Mouse (Mus musculus) hindbrain, embryonic 12.5 days (tissue): ENCODE measurements around the gene Layn. TPM values are rescaled to one million over a fixed set of nuclear protein-coding genes. Genes with fewer than 3 reads are reported as not detected.

ENCODE experiments used
- ATAC-seq: fragments of 200-750 bp; cut with Nextera tagmentation; 2 replicates; pipeline ENCODE4 v1.8.0; 2017; ENCODE audit warnings: moderate TSS enrichment; ENCODE audit not compliant: low FRiP score
- H3K27ac ChIP-seq: fragments of 300-500 bp; sonication (generic); 2 replicates; pipeline ENCODE4 v1.5.1; 2016; ENCODE audit warnings: mild to moderate bottlenecking
- H3K27me3 ChIP-seq: fragments of 300-500 bp; sonication (generic); 2 replicates; pipeline ENCODE4 v1.6.1; 2016; ENCODE audit warnings: mild to moderate bottlenecking
- H3K36me3 ChIP-seq: fragments of 300-500 bp; sonication (generic); 2 replicates; pipeline ENCODE4 v1.6.1; 2016; ENCODE audit warnings: mild to moderate bottlenecking
- H3K4me1 ChIP-seq: fragments of 300-500 bp; sonication (generic); 2 replicates; pipeline ENCODE4 v1.6.1; 2016
- H3K4me2 ChIP-seq: fragments of 300-500 bp; sonication (generic); replicated peaks from 2 replicates; pipeline ENCODE4 v1.6.1; 2016; ENCODE audit warnings: mild to moderate bottlenecking
- H3K4me3 ChIP-seq: fragments of 300-500 bp; sonication (generic); 2 replicates; pipeline ENCODE4 v1.5.1; 2016; ENCODE audit warnings: mild to moderate bottlenecking
- H3K9ac ChIP-seq: fragments of 300-500 bp; sonication (generic); 2 replicates; pipeline ENCODE4 v1.6.1; 2016; ENCODE audit warnings: mild to moderate bottlenecking, moderate library complexity
- H3K9me3 ChIP-seq: fragments of 300-500 bp; sonication (generic); replicated peaks from 2 replicates; pipeline ENCODE4 v1.6.1; 2016; ENCODE audit warnings: mild to moderate bottlenecking
- WGBS: fragments of 180-500 bp; shearing (Covaris S2); methylation state at CpG from one replicate; pipeline ENCODE4 v1.1.7; 2016; 5-methylcytosine and 5-hydroxymethylcytosine counted together
- polyA plus RNA-seq: library from polyadenylated mRNA; unstranded; fragments of >200 nt; fragmentation: Nextera tagmentation; extraction: Ambion mirVana; gene quantifications from 2 replicates; pipeline ENCODE4 v1.2.1, GENCODE M21; 2016

Layn gene
- polyA plus RNA-seq, 1 experiment from 2014 or later, result 0.84 TPM

DNA sequence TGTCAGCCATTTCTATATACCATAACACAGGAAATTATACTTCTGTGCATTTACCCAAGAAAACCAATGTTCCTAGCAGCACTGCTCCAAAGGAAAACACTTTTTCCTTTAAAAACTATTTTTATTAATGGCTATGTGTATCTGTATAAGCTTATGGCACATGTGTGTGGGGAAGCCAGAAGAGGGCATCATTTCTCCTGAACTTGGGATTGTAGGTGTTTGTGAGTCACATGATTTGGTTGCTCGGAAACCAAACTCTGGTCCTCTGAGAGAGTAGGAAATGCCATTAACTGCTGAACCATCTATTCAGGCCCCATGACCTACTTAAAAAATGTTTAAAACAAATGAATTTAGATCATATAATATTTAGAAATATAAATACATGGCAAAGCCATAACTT, 49.9 kb downstream of the Layn start:
- no peak overlapping the region for H3K4me3 ChIP-seq
- H3K9ac ChIP-seq, result no peak overlapping the region
- WGBS, result 76% methylated on average over 1 of the region's 1 CpGs
- no peak for ATAC-seq
- H3K27ac ChIP-seq, result no peak overlapping the region
- H3K4me1 ChIP-seq, result no peaks in the 10 kb centered on the region
- H3K36me3 ChIP-seq, result no peaks in the 10 kb centered on the region
- no peaks in the 10 kb centered on the region for H3K27me3 ChIP-seq
- no peak overlapping the region for H3K4me2 ChIP-seq
- H3K9me3 ChIP-seq, result no peaks in the 10 kb centered on the region

DNA sequence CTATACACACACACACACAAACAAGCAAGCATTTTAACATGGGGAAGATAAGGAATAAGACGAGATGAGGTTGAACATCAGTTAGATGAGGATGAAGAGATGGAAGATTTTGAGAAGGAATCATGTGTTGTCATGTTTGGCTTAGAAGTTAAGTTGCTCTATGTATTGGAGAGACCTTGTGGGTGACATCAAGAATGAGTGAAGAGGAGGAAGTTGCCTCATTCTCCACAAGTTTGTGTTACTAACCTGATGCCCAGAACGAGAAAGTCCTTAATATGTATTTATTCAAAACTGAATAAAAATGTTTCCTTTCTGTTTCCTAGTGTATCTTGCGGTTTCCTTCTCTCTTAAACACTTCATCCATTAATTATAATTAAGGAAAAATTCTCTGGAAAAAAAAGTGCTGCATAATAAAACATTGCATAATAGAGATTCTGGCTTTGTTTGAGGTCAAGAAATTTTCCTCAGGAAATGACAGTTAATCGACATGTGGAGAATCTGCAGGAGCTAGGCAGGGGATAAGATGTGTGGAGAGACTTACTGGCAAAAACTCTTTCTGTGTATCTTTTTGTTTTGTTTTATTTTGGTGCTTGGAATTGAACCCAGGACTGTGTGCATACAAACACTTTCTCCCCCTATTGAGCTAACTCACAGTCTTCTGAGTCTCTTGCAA, 55.6 kb downstream of the Layn start:
- H3K36me3 ChIP-seq, result no peaks in the 10 kb centered on the region
- H3K27me3 ChIP-seq, result no peaks in the 10 kb centered on the region
- H3K9ac ChIP-seq, result no peak overlapping the region
- no peak for ATAC-seq
- no peak overlapping the region for H3K27ac ChIP-seq
- H3K4me3 ChIP-seq, result no peak overlapping the region
- no peaks in the 10 kb centered on the region for H3K9me3 ChIP-seq
- no peak overlapping the region for H3K4me2 ChIP-seq
- H3K4me1 ChIP-seq, result no peaks in the 10 kb centered on the region
- 89% methylated on average over 4 of the region's 4 CpGs for WGBS

DNA sequence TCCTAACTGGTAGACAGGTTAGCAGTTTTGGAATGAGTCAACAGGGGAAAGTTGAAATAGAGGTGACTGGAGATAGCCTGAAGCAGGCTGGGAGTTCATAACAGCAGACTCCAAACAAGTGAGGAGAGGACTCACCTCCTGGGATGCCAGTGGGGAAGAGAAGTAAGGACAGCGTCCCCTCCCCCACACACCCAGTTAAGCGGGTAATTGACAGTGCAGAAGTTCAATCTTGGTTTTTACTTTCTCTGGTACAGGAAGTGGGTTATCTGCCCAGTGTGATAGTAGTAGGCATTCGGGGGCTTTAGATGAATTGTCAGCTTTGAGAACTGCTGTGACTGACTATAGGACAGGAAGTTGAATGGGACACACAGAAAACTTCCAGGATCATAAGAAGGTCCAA, 56.5 kb downstream of the Layn start:
- no peak overlapping the region for H3K4me3 ChIP-seq
- H3K9ac ChIP-seq, result no peak overlapping the region
- H3K27me3 ChIP-seq, result no peaks in the 10 kb centered on the region
- no peak overlapping the region for H3K27ac ChIP-seq
- no peak for ATAC-seq
- no peaks in the 10 kb centered on the region for H3K4me1 ChIP-seq
- no peak overlapping the region for H3K4me2 ChIP-seq
- H3K36me3 ChIP-seq, result no peaks in the 10 kb centered on the region
- 74% methylated on average over 3 of the region's 3 CpGs for WGBS
- no peaks in the 10 kb centered on the region for H3K9me3 ChIP-seq

DNA sequence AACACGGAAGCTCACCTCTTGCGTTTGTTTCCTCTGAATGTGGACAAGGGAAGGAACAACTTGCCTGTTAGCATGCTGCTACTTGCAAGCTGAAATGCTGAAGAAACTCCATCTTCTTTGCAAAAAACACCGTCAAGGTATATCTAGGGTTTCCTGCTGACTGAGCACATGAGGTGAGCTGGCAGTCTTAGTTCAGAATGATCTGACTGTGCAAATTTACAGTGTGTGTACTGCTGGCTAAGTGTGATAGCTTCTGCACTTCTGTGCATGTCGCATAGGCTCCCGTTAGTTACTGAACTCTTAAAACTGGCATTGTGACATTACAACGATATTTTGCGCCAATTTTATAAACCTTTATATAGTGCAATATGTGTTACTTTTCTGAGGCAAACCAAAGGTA, 57.2 kb downstream of the Layn start:
- WGBS, result 77% methylated on average over 7 of the region's 7 CpGs
- H3K4me1 ChIP-seq, result no peaks in the 10 kb centered on the region

DNA sequence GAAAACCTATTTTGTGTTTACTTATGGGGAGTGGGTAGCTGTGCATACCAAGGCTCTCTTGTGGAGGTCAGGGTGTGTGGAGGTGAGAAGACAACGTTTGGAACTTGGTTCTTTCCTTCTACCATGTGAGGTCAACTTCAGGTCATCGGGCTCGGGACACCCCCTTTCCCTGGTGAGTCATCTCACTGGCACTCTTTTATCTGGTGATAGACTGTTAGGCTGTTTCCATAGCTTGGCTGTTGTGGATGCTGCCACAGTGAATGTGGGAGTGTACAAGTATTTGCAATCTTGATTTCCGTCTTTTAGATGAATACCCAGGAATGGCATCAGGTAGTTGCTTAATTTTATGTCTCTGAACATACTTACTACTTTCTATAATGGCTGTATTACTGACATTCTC, 61.2 kb downstream of the Layn start:
- H3K9me3 ChIP-seq, result no peaks in the 10 kb centered on the region
- H3K27me3 ChIP-seq, result no peaks in the 10 kb centered on the region
- WGBS, result 63% methylated on average over 4 of the region's 4 CpGs
- no peak overlapping the region for H3K4me3 ChIP-seq
- no peak for ATAC-seq
- no peak overlapping the region for H3K4me2 ChIP-seq
- no peaks in the 10 kb centered on the region for H3K36me3 ChIP-seq
- no peaks in the 10 kb centered on the region for H3K4me1 ChIP-seq
- H3K9ac ChIP-seq, result no peak overlapping the region
- H3K27ac ChIP-seq, result no peak overlapping the region

More for the DNA sequence above, 57.2 kb downstream of the Layn start:
- Histone ChIP-seq H3K9ac (no peak overlapping the region), H3K9me3 (no peaks in the 10 kb centered on the region), H3K36me3 (no peaks in the 10 kb centered on the region), H3K27me3 (no peaks in the 10 kb centered on the region), H3K4me2 (no peak overlapping the region), H3K4me3 (no peak overlapping the region), H3K27ac (no peak overlapping the region)
- ATAC-seq, result no peak

DNA sequence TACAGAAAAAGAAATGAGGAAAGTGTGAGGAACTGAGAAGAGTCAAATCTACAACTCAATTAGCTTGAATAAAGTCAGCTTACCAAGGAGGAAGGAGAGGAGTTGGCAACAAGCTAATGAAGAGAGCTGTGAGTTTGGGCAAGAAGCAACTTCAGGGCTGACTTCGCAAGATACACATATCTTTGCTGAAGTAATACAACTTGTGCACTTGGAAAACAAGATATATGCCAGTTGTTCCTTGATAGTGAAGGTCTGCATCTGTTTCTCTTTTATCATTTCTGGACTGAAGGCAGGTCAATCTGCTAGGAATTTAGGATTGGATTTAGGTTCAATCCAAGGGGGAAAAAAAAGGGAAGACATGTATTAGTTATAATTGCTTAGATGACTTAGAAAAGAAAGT, 63.2 kb downstream of the Layn start:
- Histone ChIP-seq H3K4me1 (no peaks in the 10 kb centered on the region), H3K27ac (no peak overlapping the region), H3K36me3 (no peaks in the 10 kb centered on the region), H3K9ac (no peak overlapping the region), H3K4me2 (no peak overlapping the region), H3K27me3 (no peaks in the 10 kb centered on the region), H3K9me3 (no peaks in the 10 kb centered on the region), H3K4me3 (no peak overlapping the region)
- ATAC-seq, result no peak
- 85% methylated on average over 1 of the region's 1 CpGs for WGBS

DNA sequence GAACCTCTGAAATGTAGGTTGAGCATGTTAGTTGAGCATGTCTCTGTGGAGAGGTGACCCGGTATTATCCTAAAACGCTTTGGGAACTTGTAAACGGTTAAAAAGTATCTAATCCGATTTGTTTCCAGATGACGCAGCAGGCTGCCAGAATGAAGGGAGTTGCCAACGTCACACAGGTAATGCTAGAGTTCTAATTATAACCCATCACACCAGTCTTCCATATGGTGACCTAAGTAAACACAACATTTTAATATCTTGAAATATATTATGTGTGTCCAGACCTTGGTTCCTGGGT, 67.3 kb downstream of the Layn start:
- H3K27me3 ChIP-seq, result no peaks in the 10 kb centered on the region
- H3K9ac ChIP-seq, result no peak overlapping the region
- no peaks in the 10 kb centered on the region for H3K36me3 ChIP-seq
- H3K27ac ChIP-seq, result no peak overlapping the region
- no peaks in the 10 kb centered on the region for H3K9me3 ChIP-seq
- no peak; the same call in 1 of the 2 replicates for ATAC-seq
- peak overlapping the region; percentile 74 for H3K4me2 ChIP-seq
- H3K4me3 ChIP-seq, result peak overlapping the region; percentile 84
- H3K4me1 ChIP-seq, result no peaks in the 10 kb centered on the region
- WGBS, result 3% methylated on average over 6 of the region's 6 CpGs

DNA sequence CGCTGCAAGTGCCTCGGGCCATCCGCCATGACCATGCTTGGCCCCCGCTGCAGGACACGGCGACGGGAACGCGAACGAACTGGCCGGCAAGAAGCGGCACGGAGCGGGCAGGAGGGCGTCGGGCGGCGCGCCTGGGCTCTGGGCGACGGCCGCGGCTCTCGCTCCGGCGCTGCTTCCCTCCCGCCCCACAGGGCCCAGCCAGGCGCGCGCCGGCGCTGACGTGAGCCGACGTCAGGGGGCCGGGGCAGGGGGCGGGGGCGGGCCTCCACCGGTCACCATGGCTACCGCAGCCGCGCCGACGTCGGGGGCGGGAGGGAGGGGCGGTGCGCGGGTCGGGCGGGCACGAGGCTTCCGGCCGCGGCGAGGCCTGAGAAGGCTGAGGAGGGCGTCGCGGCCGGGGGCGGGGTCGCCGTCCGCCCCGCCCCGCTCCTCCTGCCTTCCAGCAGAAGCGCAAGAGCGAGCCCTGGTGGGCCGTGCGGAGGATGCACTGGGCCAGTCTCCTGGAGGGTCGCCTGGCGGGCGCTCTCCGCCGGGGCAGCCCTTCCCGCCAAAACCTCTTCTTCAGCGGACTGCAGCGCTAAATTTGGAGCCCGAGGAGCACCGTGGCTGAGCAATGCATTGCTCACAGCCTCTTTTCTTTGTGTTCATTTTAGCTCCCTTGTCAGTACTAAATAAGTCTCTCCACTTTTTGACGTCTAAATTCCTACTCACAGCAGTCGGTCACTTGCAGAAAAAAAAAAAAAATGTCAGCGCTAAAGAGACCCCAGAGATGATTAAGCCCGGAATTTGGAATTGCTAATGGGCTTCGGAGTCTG, 67.8 kb downstream of the Layn start, which contains the start of gene Sik2:
Gene Sik2, minus strand, starts transcription at position 233 of the 815 bp plus-strand sequence.
- Histone ChIP-seq H3K9ac (peak within 1 kb of the TSS; percentile 87), H3K9me3 (no peaks in the 10 kb centered on the region), H3K27me3 (no peaks in the 10 kb centered on the region), H3K4me3 (peak within 1 kb of the TSS; percentile 84), H3K36me3 (no peaks in the 10 kb centered on the region), H3K4me2 (peak within 1 kb of the TSS; percentile 74), H3K4me1 (no peaks in the 10 kb centered on the region), H3K27ac (peak within 1 kb of the TSS; percentile 84)
- under 1% methylated on average over 51 of the region's 85 CpGs for WGBS
- ATAC-seq, result peak; percentile 96

- Histone ChIP-seq H3K4me2 (peak overlapping the region; percentile 74), H3K4me3 (peak overlapping the region; percentile 84), H3K9ac (peak overlapping the region; percentile 87), H3K27ac (peak overlapping the region; percentile 84), H3K36me3 (no peaks in the 10 kb centered on the region), H3K27me3 (no peaks in the 10 kb centered on the region), H3K9me3 (no peaks in the 10 kb centered on the region), H3K4me1 (no peaks in the 10 kb centered on the region)
- ATAC-seq, result peak; percentile 51
- WGBS, result under 1% methylated on average over 58 of the region's 65 CpGs
These were observed 68.6 kb downstream of the Layn start for GRCm38 (mm10) chr9:51008068-51008840.

DNA sequence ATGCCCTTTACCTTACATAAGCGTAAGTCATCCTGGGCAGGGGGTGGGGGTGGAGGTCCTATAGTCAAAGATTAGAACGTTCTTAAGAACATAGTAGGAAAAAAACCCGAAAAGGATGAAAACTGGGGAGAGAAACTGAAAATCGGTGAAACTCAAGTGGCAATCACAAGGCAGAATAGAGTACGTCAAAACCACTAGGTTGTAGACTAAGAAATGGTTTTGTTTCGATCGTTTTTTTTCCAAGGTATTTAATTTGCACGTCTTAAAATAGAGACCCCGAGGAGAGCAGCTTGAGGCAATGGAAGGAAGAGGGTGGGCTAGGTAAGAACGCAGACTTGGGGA, 69.2 kb downstream of the Layn start:
- WGBS, result 15% methylated on average over 10 of the region's 10 CpGs
- H3K9ac ChIP-seq, result peak overlapping the region; percentile 87
- no peaks in the 10 kb centered on the region for H3K27me3 ChIP-seq
- ATAC-seq, result no peak
- H3K4me1 ChIP-seq, result no peaks in the 10 kb centered on the region
- peak overlapping the region; percentile 84; the same call in 1 of the 2 replicates for H3K27ac ChIP-seq
- peak overlapping the region; percentile 84 for H3K4me3 ChIP-seq
- H3K4me2 ChIP-seq, result peak overlapping the region; percentile 74
- no peaks in the 10 kb centered on the region for H3K36me3 ChIP-seq
- H3K9me3 ChIP-seq, result no peaks in the 10 kb centered on the region

DNA sequence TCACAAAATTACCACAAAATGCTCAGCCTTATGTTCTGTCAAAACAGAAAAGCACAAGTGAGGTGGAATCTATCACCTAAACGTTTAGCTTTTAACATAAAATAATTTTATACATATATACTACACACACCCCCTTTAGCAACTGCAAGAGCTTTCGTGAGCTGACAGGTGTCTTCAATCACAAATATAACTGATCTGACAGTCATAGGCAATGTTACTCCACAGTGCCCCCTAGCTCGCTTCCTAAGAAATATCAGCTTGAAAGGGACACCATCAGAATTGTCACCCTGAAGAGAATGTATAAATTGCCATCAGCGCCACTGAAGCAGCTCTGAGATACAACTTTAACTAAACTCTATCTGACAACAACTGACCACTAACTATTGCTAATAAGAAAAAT, 70.0 kb downstream of the Layn start:
- no peak for ATAC-seq
- Histone ChIP-seq H3K36me3 (no peaks in the 10 kb centered on the region), H3K9ac (no peak overlapping the region), H3K4me3 (no peak overlapping the region), H3K9me3 (no peaks in the 10 kb centered on the region), H3K27me3 (no peaks in the 10 kb centered on the region), H3K27ac (no peak overlapping the region), H3K4me2 (no peak overlapping the region), H3K4me1 (no peaks in the 10 kb centered on the region)
- 5% methylated on average over 4 of the region's 4 CpGs for WGBS
